Mouse (Mus musculus) left cerebral cortex, postnatal 4 days (tissue): ENCODE measurements at regions not wholly inside any gene's neighbourhood (a gene's known extent, or its start where the extent isn't known, plus 50 kb on each side); places are given as distances from the start of the nearest gene placed in this dataset.
"Not testable (repeated sequence)": the region's sequence is repeated elsewhere in the genome, so short reads cannot be mapped to it uniquely, and the experiment has no call there.

Experiments
- DNase-seq: peaks from one replicate; pipeline ENCODE4 v3.0.0-alpha.2; 2022
- intact Hi-C: fragments of 180-260 bp; cut with DNase I; formaldehyde crosslinking; loops from one replicate; pipeline ENCODE4 v1.15.1; 2025

- intact Hi-C loops = no loop called here
- no peak for DNase-seq
Measured at GRCm38 (mm10) chr15:93001346-93002001, 273.5 kb downstream of the Gxylt1 start.

GRCm38 (mm10) chr15:93000121-93000520, 274.9 kb downstream of the Gxylt1 start:
- DNase-seq = no peak
- intact Hi-C loops = no loop called here

GRCm38 (mm10) chr15:92997933-92998332, 277.0 kb downstream of the Gxylt1 start:
- intact Hi-C loops = no loop called here
- DNase-seq = no peak

GRCm38 (mm10) chr15:92994191-92994671, 280.7 kb downstream of the Gxylt1 start:
- peak; percentile 40 for DNase-seq
- intact Hi-C loops = no loop called here

GRCm38 (mm10) chr15:92993538-92994190, 281.3 kb downstream of the Gxylt1 start:
- intact Hi-C loops = no loop called here
- DNase-seq = no peak

- intact Hi-C loops = no loop called here
- DNase-seq = peak; percentile 78
Measured at GRCm38 (mm10) chr15:92975774-92976173, 299.2 kb downstream of the Gxylt1 start.

- intact Hi-C loops = no loop called here
- DNase-seq = no peak
Measured at GRCm38 (mm10) chr15:92974931-92975330, 300.0 kb downstream of the Gxylt1 start.

GRCm38 (mm10) chr15:92973651-92974229, 301.2 kb downstream of the Gxylt1 start:
- peak; percentile 39 for DNase-seq
- intact Hi-C loops = no loop called here

- no peak for DNase-seq
- intact Hi-C loops = no loop called here
Measured at GRCm38 (mm10) chr15:92965556-92965955, 309.4 kb downstream of the Gxylt1 start.

GRCm38 (mm10) chr15:92964901-92965300, 310.1 kb downstream of the Gxylt1 start:
- intact Hi-C loops = no loop called here
- no peak for DNase-seq

- intact Hi-C loops = no loop called here
- DNase-seq = no peak
Measured at GRCm38 (mm10) chr15:92964131-92964530, 310.8 kb downstream of the Gxylt1 start.

- intact Hi-C loops, DNase-seq: not testable (repeated sequence)
Measured at GRCm38 (mm10) chr15:92950912-92951311, 324.1 kb downstream of the Gxylt1 start.

- no peak for DNase-seq
Measured at GRCm38 (mm10) chr15:92946216-92946615, 328.8 kb downstream of the Gxylt1 start.

GRCm38 (mm10) chr15:92903821-92904220, 371.2 kb downstream of the Gxylt1 start:
- no peak for DNase-seq
- intact Hi-C loops = no loop called here

More at GRCm38 (mm10) chr15:92946216-92946615, 328.8 kb downstream of the Gxylt1 start:
- intact Hi-C loops = loop anchor here (5.0 kb wide), 1 partner anchor 271 kb away; no protein-coding TSS in a partner anchor

GRCm38 (mm10) chr15:92897277-92897676, 377.7 kb downstream of the Gxylt1 start:
- DNase-seq = no peak
- intact Hi-C loops = no loop called here

GRCm38 (mm10) chr15:92895836-92896235, 379.1 kb downstream of the Gxylt1 start:
- no peak for DNase-seq
- intact Hi-C loops = no loop called here

GRCm38 (mm10) chr15:92876438-92876837, 398.5 kb downstream of the Gxylt1 start:
- no peak for DNase-seq
- intact Hi-C loops = no loop called here

GRCm38 (mm10) chr15:92864106-92864505, 410.9 kb downstream of the Gxylt1 start:
- intact Hi-C loops = no loop called here
- no peak for DNase-seq

- intact Hi-C loops = no loop called here
- no peak for DNase-seq
Measured at GRCm38 (mm10) chr15:92850854-92851253, 424.1 kb downstream of the Gxylt1 start.

- no peak for DNase-seq
- intact Hi-C loops = no loop called here
Measured at GRCm38 (mm10) chr15:92840035-92840434, 434.9 kb downstream of the Gxylt1 start.

- DNase-seq = peak; percentile 83
- intact Hi-C loops = no loop called here
Measured at GRCm38 (mm10) chr15:92839611-92840010, 435.4 kb downstream of the Gxylt1 start.

GRCm38 (mm10) chr15:92826136-92826535, 429.5 kb downstream of the Pdzrn4 start:
- intact Hi-C loops = no loop called here
- no peak for DNase-seq
